Mouse (Mus musculus): ENCODE results near the gene Prim2. TPM values are rescaled to one million over a fixed set of nuclear protein-coding genes. Genes with fewer than 3 reads are reported as not detected.

Gene Prim2
- polyA plus RNA-seq, 1 experiment = 38.4 TPM

GRCm38 (mm10) chr1:33499603-33500002 lies 170.0 kb downstream of the Prim2 start:
- no peaks in the 10 kb centered on the region for H3K27me3 ChIP-seq (ENCODE audit: control insufficient read depth, insufficient read depth, low read length, poor library complexity, severe bottlenecking)
- H3K4me3 ChIP-seq (ENCODE audit: low read depth, low read length) = no peak overlapping the region
- H3K27ac ChIP-seq (ENCODE audit: insufficient read depth, low read length) = no peak overlapping the region
- TF ChIP-seq POLR2A (IDR thresholded peaks at IDR 0.05; ENCODE audit: insufficient read depth, low read length) (no peak), EP300 (IDR thresholded peaks at IDR 0.05; ENCODE audit: insufficient read depth, low read depth, low read length) (no peak), CTCF (IDR thresholded peaks at IDR 0.05; ENCODE audit: low read depth, low read length) (no peak)
- H3K36me3 ChIP-seq (ENCODE audit: control insufficient read depth, insufficient read depth, low read length, poor library complexity, severe bottlenecking) = no peaks in the 10 kb centered on the region
- H3K9ac ChIP-seq (ENCODE audit: low read depth, poor library complexity, severe bottlenecking) = no peak overlapping the region
- no peaks in the 10 kb centered on the region for H3K9me3 ChIP-seq (replicated peaks; ENCODE audit: control insufficient read depth, insufficient read depth, low read length, poor library complexity, severe bottlenecking)
- no peaks in the 10 kb centered on the region for H3K4me1 ChIP-seq (ENCODE audit: control insufficient read depth, insufficient read depth, low read length)

- Histone ChIP-seq H3K9ac (ENCODE audit: low read depth, poor library complexity, severe bottlenecking) (no peak overlapping the region), H3K27ac (ENCODE audit: insufficient read depth, low read length) (no peak overlapping the region), H3K4me3 (ENCODE audit: low read depth, low read length) (no peak overlapping the region), H3K9me3 (replicated peaks; ENCODE audit: control insufficient read depth, insufficient read depth, low read length, poor library complexity, severe bottlenecking) (no peaks in the 10 kb centered on the region), H3K4me1 (ENCODE audit: control insufficient read depth, insufficient read depth, low read length) (no peaks in the 10 kb centered on the region), H3K27me3 (ENCODE audit: control insufficient read depth, insufficient read depth, low read length, poor library complexity, severe bottlenecking) (no peaks in the 10 kb centered on the region), H3K36me3 (ENCODE audit: control insufficient read depth, insufficient read depth, low read length, poor library complexity, severe bottlenecking) (no peaks in the 10 kb centered on the region)
- TF ChIP-seq EP300 (IDR thresholded peaks at IDR 0.05; ENCODE audit: insufficient read depth, low read depth, low read length) (no peak), CTCF (IDR thresholded peaks at IDR 0.05; ENCODE audit: low read depth, low read length) (no peak), POLR2A (IDR thresholded peaks at IDR 0.05; ENCODE audit: insufficient read depth, low read length) (no peak)
Measured at GRCm38 (mm10) chr1:33496128-33496527, 173.5 kb downstream of the Prim2 start.

- no peak for TF ChIP-seq EP300 (IDR thresholded peaks at IDR 0.05; ENCODE audit: insufficient read depth, low read depth, low read length)
- TF ChIP-seq POLR2A (IDR thresholded peaks at IDR 0.05; ENCODE audit: insufficient read depth, low read length) = no peak
- no peak for TF ChIP-seq CTCF (IDR thresholded peaks at IDR 0.05; ENCODE audit: low read depth, low read length)
- Histone ChIP-seq H3K27me3 (ENCODE audit: control insufficient read depth, insufficient read depth, low read length, poor library complexity, severe bottlenecking) (no peaks in the 10 kb centered on the region), H3K9me3 (replicated peaks; ENCODE audit: control insufficient read depth, insufficient read depth, low read length, poor library complexity, severe bottlenecking) (no peaks in the 10 kb centered on the region), H3K36me3 (ENCODE audit: control insufficient read depth, insufficient read depth, low read length, poor library complexity, severe bottlenecking) (no peaks in the 10 kb centered on the region), H3K9ac (ENCODE audit: low read depth, poor library complexity, severe bottlenecking) (no peak overlapping the region), H3K4me3 (ENCODE audit: low read depth, low read length) (no peak overlapping the region), H3K27ac (ENCODE audit: insufficient read depth, low read length) (no peak overlapping the region), H3K4me1 (ENCODE audit: control insufficient read depth, insufficient read depth, low read length) (no peaks in the 10 kb centered on the region)
Measured at GRCm38 (mm10) chr1:33495586-33495985, 174.0 kb downstream of the Prim2 start.

- Histone ChIP-seq H3K36me3 (ENCODE audit: control insufficient read depth, insufficient read depth, low read length, poor library complexity, severe bottlenecking) (no peaks in the 10 kb centered on the region), H3K27ac (ENCODE audit: insufficient read depth, low read length) (no peak overlapping the region), H3K9me3 (replicated peaks; ENCODE audit: control insufficient read depth, insufficient read depth, low read length, poor library complexity, severe bottlenecking) (no peaks in the 10 kb centered on the region), H3K27me3 (ENCODE audit: control insufficient read depth, insufficient read depth, low read length, poor library complexity, severe bottlenecking) (no peaks in the 10 kb centered on the region), H3K4me3 (ENCODE audit: low read depth, low read length) (no peak overlapping the region), H3K4me1 (ENCODE audit: control insufficient read depth, insufficient read depth, low read length) (no peaks in the 10 kb centered on the region), H3K9ac (ENCODE audit: low read depth, poor library complexity, severe bottlenecking) (no peak overlapping the region)
- TF ChIP-seq EP300 (IDR thresholded peaks at IDR 0.05; ENCODE audit: insufficient read depth, low read depth, low read length) (no peak), CTCF (IDR thresholded peaks at IDR 0.05; ENCODE audit: low read depth, low read length) (no peak), POLR2A (IDR thresholded peaks at IDR 0.05; ENCODE audit: insufficient read depth, low read length) (no peak)
Measured at GRCm38 (mm10) chr1:33495203-33495553, 174.4 kb downstream of the Prim2 start.

GRCm38 (mm10) chr1:33494524-33495202 lies 174.9 kb downstream of the Prim2 start:
- Histone ChIP-seq H3K9ac (ENCODE audit: low read depth, poor library complexity, severe bottlenecking) (no peak overlapping the region), H3K9me3 (replicated peaks; ENCODE audit: control insufficient read depth, insufficient read depth, low read length, poor library complexity, severe bottlenecking) (no peaks in the 10 kb centered on the region), H3K27ac (ENCODE audit: insufficient read depth, low read length) (no peak overlapping the region), H3K4me3 (ENCODE audit: low read depth, low read length) (no peak overlapping the region), H3K4me1 (ENCODE audit: control insufficient read depth, insufficient read depth, low read length) (no peaks in the 10 kb centered on the region), H3K36me3 (ENCODE audit: control insufficient read depth, insufficient read depth, low read length, poor library complexity, severe bottlenecking) (no peaks in the 10 kb centered on the region), H3K27me3 (ENCODE audit: control insufficient read depth, insufficient read depth, low read length, poor library complexity, severe bottlenecking) (no peaks in the 10 kb centered on the region)
- TF ChIP-seq EP300 (IDR thresholded peaks at IDR 0.05; ENCODE audit: insufficient read depth, low read depth, low read length) (no peak), CTCF (IDR thresholded peaks at IDR 0.05; ENCODE audit: low read depth, low read length) (no peak), POLR2A (IDR thresholded peaks at IDR 0.05; ENCODE audit: insufficient read depth, low read length) (no peak)

- Histone ChIP-seq H3K27me3 (ENCODE audit: control insufficient read depth, insufficient read depth, low read length, poor library complexity, severe bottlenecking) (no peaks in the 10 kb centered on the region), H3K36me3 (ENCODE audit: control insufficient read depth, insufficient read depth, low read length, poor library complexity, severe bottlenecking) (no peaks in the 10 kb centered on the region), H3K9me3 (replicated peaks; ENCODE audit: control insufficient read depth, insufficient read depth, low read length, poor library complexity, severe bottlenecking) (no peaks in the 10 kb centered on the region), H3K9ac (ENCODE audit: low read depth, poor library complexity, severe bottlenecking) (no peak overlapping the region), H3K4me3 (ENCODE audit: low read depth, low read length) (no peak overlapping the region), H3K27ac (ENCODE audit: insufficient read depth, low read length) (no peak overlapping the region), H3K4me1 (ENCODE audit: control insufficient read depth, insufficient read depth, low read length) (no peaks in the 10 kb centered on the region)
- TF ChIP-seq EP300 (IDR thresholded peaks at IDR 0.05; ENCODE audit: insufficient read depth, low read depth, low read length) (no peak), POLR2A (IDR thresholded peaks at IDR 0.05; ENCODE audit: insufficient read depth, low read length) (no peak), CTCF (IDR thresholded peaks at IDR 0.05; ENCODE audit: low read depth, low read length) (no peak)
Measured at GRCm38 (mm10) chr1:33490220-33490619, 179.4 kb downstream of the Prim2 start.

Data from ES-Bruce4 (cell line).